Mouse (Mus musculus) stomach, postnatal 0 days (tissue): ENCODE data around the gene Fars2.

Experiments used
- CTCF ChIP-seq: IDR thresholded peaks from 2 replicates; pipeline ENCODE4 v1.5.1; 2016; ENCODE audit warnings: antibody characterized with exemption, low read depth, mild to moderate bottlenecking, moderate library complexity
- EP300 ChIP-seq: optimal IDR thresholded peaks from 2 replicates; pipeline ENCODE3; 2016; ENCODE audit warnings: antibody characterized with exemption

DNA sequence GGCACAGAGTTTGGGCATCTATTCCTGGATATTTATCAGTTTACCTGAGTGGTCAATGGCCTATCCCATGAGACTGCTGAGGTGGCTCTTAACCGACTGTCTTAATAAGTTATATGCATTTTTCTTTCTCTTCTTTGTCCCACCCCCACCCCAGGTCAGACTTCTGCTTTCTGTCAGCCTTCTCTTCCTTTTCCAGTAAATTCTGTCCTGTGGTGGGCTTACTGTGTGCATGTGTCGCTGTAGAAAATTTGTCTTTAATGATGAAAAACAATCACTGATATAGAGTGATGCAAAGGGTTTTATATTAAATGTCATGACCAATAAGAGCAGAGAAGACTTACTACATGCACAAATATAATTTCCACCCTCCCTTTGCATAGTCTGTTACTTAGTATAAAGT is 85.3 kb downstream of the Fars2 start:
- TF ChIP-seq CTCF (no peak), EP300 (no peak)
